Mouse (Mus musculus) adrenal gland, postnatal 10 days (tissue): ENCODE measurements around the gene Csdc2. TPM values are rescaled to one million over a fixed set of nuclear protein-coding genes. Genes with fewer than 3 reads are reported as not detected.
A peak's percentile ranks its signal among the peaks of the same experiment; 100 is the strongest.
"Not testable (repeated sequence)": the region's sequence is repeated elsewhere in the genome, so short reads cannot be mapped to it uniquely, and the experiment has no call there.

ENCODE experiments used
- DNase-seq: peaks from one replicate; pipeline ENCODE4 v3.0.0; 2021; ENCODE audit warnings: mixed read lengths
- long read RNA-seq, 2 experiments: library from polyadenylated mRNA; stranded (forward); transcript quantifications; one replicate each; pipeline ENCODE4 v2.0.0; 2021
- total RNA-seq, 2 experiments: library from RNA; stranded (reverse); gene quantifications; 2 replicates each; pipeline ENCODE4 v1.2.3; 2021

Gene Csdc2
- total RNA-seq = 10 to 100 TPM; 16.9 to 27.9 TPM
- long read RNA-seq, experiment 1, transcript Csdc2-201 (4 exons, 2,490 nt) = major isoform, 16 of 23 reads
- long read RNA-seq, experiment 1, partial matches to known transcripts = 0 of 23 reads
- long read RNA-seq, experiment 1, other reads (novel, unspliced or antisense) = 6 of 23 reads
- long read RNA-seq, experiment 2, transcript Csdc2-201 (4 exons, 2,490 nt) = major isoform, 27 of 31 reads
- long read RNA-seq, experiment 2, partial matches to known transcripts = 2 of 31 reads
- long read RNA-seq, experiment 2, other reads (novel, unspliced or antisense) = 2 of 31 reads

DNA sequence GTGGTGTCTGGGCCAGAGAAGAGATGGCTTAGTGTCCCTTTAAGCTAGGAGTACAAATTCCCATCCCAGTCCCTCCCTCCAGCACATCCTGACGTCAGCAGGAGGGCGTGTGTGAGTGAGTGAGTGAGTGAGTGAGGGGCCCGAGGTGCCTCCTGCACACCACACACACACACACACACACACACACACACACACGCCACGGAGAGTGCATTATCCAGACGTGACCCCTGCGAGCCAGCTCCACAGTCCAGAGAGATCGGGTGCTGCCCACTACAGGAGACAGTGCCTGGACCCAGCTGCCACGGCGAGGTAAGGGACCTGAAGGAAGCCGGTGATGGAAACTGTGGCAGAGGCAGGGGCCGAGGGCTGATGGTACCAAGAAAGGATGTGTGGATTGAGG is at the start of gene Csdc2:
Gene Csdc2 (plus strand): TSS at position 81 of the 400 bp plus-strand sequence.
- DNase-seq = peak; percentile 75

DNA sequence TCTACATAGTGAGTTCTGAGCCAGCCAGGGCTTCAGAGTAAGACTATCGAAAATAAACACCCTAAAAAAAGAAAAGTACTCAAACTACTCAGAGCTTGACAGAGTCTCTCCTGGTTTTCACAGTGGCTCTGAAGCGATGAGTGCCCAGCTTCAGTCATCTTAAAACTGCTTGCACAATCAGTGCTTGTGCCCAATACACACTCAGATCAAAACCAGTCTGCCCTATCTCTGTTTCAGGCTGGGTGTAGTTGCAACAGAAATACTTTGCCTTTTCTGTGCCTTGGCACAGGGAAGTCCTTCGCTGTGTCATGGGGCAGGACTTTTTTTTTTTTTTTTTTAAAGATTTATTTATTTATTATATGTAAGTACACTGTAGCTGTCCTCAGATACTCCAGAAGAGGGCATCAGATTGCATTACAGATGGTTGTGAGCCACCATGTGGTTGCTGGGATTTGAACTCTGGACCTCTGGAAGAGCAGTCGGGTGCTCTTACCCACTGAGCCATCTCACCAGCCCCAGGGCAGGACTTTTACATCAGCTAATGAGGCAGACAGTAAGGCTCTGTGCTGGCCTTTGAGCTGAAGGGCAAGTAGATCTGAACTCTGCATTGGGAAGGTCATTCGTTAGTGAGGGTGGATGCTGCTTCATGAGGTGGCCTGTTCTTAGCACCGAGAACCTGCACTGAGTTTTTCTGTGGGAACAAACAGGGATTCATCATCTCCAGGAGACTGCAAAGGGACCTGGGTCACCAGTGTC is 49.6 kb upstream of the Csdc2 start:
- DNase-seq = no peak

DNA sequence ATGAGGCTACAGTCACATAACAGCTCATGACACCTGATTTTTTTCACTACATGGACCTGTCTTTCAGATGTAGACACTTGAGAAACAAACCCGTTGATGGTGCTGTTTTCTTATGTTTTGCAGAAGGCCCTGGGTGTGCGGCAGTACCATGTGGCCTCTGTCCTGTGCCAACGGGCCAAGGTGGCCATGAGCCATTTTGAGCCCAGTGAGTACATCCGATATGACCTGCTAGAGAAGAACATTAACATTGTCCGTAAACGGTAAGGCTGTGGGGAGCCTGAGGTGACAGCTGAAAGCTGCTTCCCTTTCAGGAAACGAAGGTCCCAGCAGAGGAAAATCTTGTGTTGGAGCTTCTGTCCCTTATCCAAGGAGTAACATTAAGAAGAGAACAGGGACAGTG is 47.4 kb upstream of the Csdc2 start:
- DNase-seq = no peak

DNA sequence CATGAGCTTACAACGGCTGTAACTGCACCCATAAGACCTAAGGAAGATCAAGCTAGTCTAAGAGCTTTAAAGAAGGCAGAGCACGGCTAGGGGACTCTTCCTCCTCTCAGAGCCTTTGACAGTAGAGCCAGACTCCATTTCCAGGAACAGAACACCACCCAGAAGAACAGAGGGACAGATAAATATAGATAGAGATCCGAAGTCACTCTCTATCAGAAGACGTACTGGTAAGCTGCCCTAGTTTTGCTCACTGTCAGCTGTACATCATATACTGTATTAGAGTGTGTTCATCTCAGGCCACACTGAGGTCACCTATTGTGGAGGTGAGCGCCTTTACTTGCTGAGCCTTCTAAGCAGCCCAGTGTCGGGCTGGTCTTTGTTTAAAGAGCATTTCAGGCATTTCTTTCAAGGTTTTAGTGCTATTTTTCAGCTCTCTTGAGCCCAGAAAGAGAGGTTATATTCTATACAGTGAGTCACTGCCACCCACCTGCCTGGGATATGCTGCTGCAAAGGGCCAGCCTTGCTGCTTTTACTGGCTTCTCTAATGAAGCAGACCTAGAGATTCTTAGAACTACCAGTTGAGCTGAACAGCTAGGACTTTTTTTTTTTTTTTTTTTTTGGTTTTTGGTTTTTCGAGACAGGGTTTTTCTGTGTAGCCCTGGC is 45.3 kb upstream of the Csdc2 start:
- no peak for DNase-seq

DNA sequence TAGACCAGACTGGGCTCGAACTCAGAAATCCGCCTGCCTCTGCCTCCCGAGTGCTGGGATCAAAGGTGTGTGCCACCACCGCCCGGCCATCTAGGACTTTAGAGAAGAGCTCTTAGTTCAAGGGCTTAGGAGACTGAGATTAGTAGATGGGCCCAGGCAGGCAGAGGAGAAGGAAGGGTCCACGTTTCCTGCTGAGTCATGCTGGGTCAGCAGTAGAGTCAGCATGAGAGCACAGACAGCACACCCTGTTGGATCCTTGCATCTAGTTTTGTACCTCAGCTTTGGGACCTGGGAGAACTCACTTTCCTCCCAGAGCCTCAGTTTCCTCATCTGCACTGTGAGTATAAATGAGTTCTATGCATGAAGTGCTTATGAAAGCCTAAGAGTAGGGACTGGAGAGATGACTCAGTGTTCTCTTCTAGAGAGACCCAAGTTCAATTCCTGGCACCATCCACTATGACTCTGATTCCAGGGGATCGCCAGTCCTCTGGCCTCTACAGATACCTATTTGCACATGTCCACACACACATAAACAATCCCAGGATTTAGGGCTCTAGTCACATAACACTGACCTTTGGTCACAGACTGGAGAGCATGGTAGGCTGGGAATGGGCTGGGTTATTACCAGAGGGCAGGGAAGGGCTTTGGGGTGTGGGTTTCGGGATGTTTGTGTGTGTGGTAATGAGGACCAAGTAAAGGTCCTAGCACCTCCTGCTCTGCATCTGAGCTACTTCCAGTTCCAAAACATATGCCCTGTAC is 44.6 kb upstream of the Csdc2 start:
- DNase-seq = no peak

DNA sequence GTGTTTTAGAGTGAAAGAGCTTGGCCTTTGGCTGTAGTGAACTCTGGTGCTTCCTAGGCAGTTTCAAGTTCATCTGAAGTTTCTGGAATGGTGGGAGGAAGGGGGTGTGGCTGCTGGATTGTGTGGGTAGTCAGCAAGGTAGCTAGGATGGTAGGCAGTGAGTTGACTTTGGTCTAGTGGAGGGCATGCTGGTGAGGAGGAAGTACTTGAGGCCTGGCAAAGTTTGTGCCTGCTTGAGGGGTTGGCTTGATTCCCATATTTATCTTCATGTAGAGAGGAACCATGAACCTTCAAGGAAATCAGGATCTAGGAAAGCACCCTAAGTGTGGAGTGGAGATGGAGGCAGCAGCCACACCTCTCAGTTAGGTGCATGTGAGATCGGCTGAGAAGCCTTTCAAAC is 42.6 kb upstream of the Csdc2 start:
- no peak for DNase-seq

DNA sequence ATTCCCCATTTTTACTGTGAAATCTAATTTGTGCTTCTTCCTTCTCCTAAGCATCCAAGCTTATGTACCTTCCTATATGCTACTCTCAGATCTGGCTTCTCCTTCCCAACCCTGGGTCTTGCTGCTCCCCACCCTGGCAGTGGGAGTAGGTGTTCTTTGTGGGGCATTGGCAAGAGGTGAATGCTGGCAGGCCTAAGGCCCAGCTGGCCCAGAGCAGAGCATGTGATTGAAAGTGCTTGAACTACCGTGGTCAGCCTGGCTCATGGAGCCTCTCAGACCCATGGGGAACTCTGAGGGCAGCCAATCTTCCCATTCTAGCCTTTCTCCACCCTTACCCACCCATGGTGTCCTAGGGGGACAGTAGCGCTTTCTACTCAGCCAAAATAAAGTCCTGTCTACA is 40.2 kb upstream of the Csdc2 start:
- DNase-seq = no peak

DNA sequence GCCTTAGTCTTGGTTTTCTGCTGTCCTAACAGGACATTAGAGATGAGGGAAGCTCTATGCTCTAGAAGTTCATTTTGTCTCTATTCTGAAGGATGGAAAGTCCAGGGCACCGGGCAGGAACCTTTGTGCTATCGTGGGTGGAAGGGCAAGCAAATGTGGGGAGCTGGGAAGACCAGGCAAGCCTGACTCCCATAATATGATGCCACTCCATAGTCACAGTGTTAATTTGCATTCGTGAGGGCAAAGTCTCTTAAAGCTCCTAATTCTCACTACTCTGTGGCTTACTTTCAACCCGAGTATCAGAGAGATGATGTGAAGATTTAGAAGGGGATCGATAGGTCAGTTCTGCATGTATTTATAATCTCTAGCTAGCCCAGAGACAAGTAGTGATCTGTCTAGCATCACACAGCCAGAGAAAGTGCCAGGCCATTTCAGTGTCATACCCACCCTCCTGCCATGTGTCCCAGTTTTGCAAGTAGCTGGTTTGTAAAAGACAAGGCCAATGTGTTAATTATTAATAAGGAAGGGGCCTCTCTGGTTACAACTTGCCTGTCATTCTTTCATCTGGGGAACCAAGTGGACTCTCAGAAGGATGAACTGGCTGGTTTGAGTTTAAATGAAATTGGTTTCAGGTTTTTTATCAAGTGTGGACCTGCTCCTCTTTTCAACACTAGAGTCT is 38.8 kb upstream of the Csdc2 start:
- no peak for DNase-seq

DNA sequence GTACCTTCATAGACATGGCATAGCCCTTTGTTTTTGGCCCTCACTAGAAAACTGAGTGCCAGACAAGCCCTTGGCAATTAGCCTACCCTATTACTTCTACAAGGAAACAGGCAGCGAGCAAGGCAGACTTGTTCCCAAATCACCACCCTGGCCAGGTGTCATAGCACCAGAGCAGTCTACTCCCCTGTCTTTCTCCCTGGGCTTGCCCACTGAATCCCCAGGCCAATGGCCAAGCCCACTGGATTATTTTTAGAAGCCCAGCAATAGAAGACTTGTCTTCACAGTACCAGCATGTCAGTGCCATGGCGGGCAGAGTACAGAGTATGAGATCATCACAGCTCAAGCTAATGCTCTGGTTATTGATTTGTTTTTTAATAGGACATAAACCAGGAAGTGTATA is 37.8 kb upstream of the Csdc2 start:
- DNase-seq = no peak

DNA sequence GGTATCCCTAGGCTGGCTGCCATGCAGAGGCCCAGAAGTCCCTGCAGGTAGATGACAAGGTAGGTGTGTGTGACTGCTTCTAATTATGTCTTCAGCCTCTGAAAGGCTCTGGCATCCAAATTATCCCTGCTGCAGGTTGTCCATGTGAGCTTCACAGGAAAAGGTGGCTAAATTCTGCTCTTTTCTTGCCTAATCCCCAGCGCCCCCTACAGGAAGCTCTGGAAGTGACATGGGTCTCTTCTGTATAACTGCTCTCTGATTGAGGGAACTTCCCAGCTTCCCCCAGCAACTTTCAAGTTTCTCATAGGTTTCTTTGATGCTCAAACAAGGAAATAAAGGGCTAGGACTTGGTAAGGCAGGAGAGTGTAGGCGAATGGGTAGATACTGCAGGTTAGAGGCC is 31.6 kb upstream of the Csdc2 start:
- peak; percentile 86 for DNase-seq

DNA sequence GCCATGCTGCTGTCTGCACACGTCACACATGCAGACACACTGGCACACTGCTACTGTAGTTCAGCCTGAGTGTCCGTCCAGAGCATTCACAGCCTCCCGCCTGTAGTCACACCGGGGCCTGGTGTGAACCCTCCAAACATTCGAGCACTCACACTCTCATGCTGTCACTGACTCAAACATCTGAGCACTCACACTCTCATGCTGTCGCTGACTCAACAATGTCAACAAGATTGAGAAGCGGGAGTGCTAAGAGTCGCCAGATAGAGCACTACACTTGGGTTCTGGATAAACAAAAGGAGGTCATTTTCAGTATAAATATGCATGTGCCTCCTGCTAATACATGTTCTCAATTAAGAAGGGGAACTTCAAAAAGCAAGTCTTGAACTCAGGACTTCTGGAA is 28.6 kb upstream of the Csdc2 start:
- DNase-seq = no peak

DNA sequence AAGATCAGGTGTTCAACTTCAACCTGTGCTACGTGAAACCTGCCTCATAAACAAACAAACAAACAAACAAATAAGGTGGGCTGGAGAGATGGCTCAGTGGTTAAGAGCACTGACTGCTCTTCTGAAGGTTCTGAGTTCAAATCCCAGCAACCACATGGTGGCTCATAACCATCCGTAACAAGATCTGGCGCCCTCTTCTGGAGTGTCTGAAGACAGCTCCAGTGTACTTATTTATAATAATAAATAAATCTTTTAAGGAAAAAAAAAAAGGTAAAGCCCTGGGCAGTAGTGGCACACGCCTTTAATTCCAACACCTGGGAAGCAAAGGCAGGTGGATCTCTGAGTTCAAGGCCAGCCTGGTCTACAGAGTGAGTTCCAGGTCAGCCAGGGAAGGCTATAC is 27.8 kb upstream of the Csdc2 start:
- not testable (repeated sequence) for DNase-seq

DNA sequence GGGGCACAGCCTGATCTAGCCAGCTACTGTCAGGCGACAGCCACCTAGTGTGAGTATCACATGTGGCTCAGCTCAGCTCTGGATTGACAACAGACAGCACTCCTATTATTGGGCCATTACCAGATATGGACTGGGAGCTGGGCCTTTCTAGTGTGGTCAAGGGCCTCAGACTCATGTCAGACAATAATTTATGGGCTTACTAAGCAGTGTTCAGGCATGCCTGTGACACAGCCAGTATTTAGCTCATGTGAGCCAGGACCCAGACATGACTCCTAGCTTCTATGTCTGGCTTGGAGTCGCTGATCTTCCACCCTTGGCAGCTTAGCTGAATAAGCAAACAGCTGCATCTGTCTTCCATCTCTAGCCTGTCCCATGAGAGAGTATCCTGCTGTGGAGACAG is 24.1 kb upstream of the Csdc2 start:
- no peak for DNase-seq

DNA sequence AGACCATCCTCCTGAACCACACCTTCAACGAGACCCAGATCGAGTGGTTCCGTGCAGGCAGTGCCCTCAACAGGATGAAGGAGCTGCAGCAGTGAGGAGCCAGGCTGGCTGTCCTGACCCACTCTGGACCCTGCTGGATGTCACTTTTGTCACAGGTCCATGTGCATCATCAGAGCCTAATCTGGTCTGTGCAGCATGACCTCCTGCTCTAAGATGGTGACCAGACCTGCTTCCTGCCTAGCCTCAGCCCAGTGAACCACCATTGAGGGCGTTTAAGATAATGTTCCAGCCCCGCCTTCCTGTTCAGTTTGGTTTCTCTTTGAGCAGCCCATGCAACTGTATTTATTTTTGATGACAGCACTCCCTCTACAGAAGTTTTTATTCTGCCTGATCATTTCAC is 21.9 kb upstream of the Csdc2 start:
- DNase-seq = no peak

DNA sequence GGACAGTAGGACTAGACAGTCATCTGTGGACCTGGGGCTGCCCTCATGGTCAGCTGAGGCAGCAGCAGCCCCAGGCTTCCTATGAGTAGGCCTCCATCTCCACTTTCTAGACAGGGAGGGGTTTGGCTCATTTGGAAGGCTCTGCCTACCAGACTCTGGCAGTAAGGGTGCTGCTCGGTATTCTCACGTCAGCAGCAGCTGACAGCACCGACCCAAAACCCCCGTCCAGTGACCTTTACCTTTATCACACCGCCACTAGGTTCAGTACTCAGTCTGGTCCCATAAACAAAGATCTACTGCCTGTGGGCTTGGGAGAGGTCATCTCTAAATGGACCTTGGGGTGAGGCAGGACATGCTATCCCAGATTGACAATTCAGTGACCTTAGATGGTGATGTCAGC is 20.9 kb upstream of the Csdc2 start:
- DNase-seq = no peak

DNA sequence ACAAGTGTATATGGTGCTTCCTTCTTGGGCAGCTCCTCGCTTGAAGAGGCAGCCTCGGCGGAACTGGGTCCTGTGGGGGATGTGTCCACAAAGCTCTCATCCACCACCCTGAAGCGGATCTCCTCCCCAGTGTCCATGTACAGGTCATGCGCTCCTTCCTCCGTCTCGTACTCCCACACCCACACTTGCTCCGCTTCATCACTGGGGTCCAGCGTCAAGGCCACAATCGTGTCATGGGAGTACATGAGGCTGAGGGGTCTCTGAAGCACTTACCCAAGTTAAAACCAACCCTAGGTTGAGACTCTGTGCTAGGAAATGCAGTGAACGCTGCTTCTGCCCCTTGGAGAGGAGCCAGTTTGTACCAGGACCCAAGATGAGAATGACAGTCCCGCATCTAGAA is 19.4 kb upstream of the Csdc2 start:
- no peak for DNase-seq

DNA sequence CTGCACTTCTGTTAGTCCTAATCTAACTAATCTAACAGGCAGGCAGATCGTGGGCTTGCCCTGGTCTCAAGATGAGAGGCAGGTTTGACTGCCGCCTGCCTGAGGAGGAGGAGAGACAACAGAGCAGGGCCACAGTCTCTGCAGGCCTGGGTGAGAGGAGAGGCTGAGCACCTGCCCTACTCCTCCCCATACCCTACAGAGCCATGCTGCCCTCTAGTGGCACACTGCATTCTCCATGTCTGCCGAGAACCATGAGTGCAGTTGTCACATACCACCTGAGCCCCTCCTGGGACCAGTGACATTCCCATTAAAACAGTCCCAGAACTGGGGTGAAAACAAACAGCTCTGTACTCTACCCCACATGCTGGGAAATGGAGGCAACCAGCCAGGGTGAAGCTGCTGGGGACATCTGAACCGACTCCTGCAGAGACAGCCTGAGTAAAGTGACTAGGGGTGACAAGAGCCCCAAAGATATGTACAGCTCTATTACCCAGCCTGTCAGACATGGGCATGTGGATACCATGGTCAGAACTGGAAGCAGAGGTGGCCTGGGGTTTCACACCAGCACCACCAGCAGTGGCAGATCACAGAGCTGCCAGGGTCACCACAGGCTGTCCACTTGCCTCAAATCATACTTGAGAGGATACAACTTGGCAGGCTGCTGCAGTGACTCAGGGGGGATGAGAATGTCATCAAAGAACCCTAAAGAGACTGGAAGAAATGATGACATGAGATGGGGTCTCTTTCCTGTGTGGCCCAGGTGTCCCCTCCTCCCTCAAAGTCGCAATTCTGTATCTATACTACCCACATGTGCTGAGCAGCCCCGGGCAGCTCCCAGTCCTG is 18.7 kb upstream of the Csdc2 start:
- peak; percentile 86 for DNase-seq

DNA sequence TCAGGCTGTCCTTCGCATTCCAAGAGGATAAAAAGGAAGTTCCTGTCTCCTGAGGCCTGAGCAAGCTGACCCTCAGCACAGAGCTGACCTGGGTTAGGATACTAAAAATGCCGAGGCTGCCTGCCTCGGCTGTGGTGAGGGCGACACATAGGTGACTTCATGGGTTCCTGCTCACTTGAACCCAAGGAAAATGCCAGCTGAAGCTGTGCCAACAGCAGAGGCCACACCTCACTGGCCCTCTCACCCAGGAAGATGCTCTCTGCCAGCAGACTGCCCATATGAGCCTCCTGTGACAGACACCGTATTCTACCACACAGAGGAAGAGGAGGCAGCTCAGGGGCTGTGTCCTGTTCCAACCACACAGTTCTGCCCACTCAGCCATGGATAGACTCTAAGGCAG is 17.5 kb upstream of the Csdc2 start:
- no peak for DNase-seq

DNA sequence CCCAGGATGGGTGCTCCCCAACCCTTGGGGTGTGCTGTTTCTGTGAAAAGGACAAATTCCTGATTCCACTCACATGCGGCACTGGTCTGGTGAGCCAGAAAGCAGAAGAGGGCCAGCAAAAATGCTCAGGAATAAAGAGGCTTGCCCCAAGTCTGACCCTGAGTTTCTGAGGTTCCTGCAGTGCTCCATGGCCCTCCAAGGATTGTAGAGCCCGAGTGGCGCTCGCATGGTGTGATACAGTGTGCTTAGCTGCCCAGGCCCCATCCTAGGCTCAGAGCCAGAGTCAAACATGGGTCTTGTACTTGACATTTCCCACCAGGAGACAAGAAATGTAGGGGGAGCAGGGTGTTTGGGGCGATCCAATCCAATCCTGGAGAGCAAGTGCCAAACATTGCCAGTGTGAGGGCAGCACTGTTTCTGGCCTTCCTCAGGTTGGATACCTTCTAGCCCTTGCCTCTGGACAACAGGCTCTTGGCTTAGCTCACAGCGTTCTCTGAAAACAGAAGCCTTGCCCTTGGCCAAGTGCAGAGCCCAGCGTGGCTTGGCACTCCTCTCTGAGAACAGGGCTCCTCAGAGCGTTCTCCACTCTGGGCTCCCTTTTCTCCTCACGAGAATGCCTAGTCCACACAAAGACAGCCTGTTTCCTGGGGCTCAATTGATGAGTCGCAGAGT is 15.9 kb upstream of the Csdc2 start:
- no peak for DNase-seq

DNA sequence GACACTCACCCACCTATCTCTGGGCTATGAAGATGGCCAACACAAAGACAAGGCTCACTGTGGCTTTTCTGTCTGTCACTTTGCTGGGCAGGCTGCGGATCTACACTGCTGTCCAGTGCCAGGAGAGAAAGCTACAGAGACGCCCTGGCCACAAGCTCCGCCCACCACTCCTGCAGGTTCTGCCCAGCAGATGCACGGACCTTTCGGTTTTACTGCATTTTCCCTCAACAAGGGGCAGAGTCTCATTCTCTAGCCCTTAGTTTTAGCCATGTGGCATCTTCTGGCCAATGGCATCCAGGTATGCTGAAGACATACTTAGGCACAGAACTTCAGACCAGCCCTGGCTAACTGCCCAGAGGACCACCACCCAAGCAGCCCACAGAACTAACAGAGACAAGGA is 15.3 kb upstream of the Csdc2 start:
- no peak for DNase-seq

DNA sequence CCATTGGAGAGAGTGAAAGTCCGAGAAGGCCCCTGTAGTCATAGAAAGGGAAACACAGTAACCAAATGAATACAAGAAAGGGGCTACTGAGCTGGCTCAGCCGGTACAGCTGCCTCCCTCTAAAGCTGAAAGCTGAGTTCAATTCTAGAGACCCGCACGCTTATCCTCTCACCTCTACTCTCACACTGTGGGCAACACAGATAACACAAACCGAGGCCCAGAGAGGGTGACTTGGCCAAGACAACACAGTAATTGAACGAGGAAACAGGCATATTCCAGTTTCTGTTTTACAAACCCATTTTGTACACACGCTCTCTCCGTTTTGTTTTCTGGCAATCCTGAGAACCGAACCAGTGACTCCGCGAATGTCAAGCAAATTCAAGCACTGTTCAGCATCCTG is 11.6 kb upstream of the Csdc2 start:
- no peak for DNase-seq
